Mouse (Mus musculus) olfactory bulb, adult 2 months (tissue): ENCODE results near the gene 4933430I17Rik.

Experiments
- CTCF ChIP-seq: fragments of 200-500 bp; IDR thresholded peaks from 2 replicates; pipeline ENCODE4 v1.5.1; 2012; ENCODE audit warnings: low read depth, mild to moderate bottlenecking, low read length, moderate library complexity; ENCODE audit not compliant: insufficient read depth
- POLR2A ChIP-seq: fragments of 200-500 bp; IDR thresholded peaks from 2 replicates; pipeline ENCODE4 v1.6.1; 2012; ENCODE audit warnings: mild to moderate bottlenecking, low read depth, low read length, moderate library complexity; ENCODE audit not compliant: insufficient read depth

- TF ChIP-seq CTCF = no peak
- no peak for TF ChIP-seq POLR2A
These were observed 32.3 kb downstream of the 4933430I17Rik start for GRCm38 (mm10) chr4:62557436-62557835.
